8 mouse cellular contexts compared by ENCODE assay signal in genomic region chr15:11966367-11966766, GRCm38 (mm10). TPM values are rescaled to one million over a fixed set of nuclear protein-coding genes. Genes with fewer than 3 reads are reported as not detected.
A peak's percentile ranks its signal among the peaks of the same experiment; 100 is the strongest.
DNase-seq lines count a peak whose midpoint lies in the region; ATAC-seq lines count a peak whose summit lies in the region.
"Had no signal": no experiment of that assay in that cellular context is flagged by ENCODE, and none has a peak within 500 bp of the region (broad histone marks: within the 10 kb centered on the region; RNA-seq: fewer than 3 reads in every experiment).

No protein-coding gene starts in this region.

- no peak overlapping the region for H3K9ac ChIP-seq in kidney, embryonic 16.5 days (replicated peaks; ENCODE audit: low read length)

- WGBS in kidney, embryonic 16.5 days: 10% methylated on average over 4 of the region's 4 CpGs

- H3K27me3 ChIP-seq in kidney, embryonic 16.5 days (ENCODE audit: insufficient read depth, low read length): no peaks in the 10 kb centered on the region

- no peaks in the 10 kb centered on the region for H3K36me3 ChIP-seq in kidney, embryonic 16.5 days (ENCODE audit: insufficient read depth, low read length)

- H3K9me3 ChIP-seq in kidney, embryonic 16.5 days (ENCODE audit: low read length): no peaks in the 10 kb centered on the region

- no peak overlapping the region for H3K27ac ChIP-seq in kidney, embryonic 16.5 days (ENCODE audit: low read length)

- no peaks in the 10 kb centered on the region for H3K4me1 ChIP-seq in kidney, embryonic 16.5 days (ENCODE audit: insufficient read depth, low read length)

- ATAC-seq in kidney, embryonic 16.5 days (ENCODE audit: low FRiP score, low TSS enrichment): no peak
- ATAC-seq in neutrophil, adult 5-6 weeks (ENCODE audit: extremely low read depth, insufficient number of reproducible peaks, low FRiP score, poor library complexity, severe bottlenecking): peak; percentile 46; the same call in 1 of the 2 replicates

- no peak overlapping the region for H3K4me2 ChIP-seq in kidney, embryonic 16.5 days (replicated peaks; ENCODE audit: low read depth, low read length)

- no peak overlapping the region for H3K4me3 ChIP-seq in kidney, embryonic 16.5 days (ENCODE audit: low read length)
- H3K4me3 ChIP-seq: erythroblast, embryonic 14.5 days had no signal

- DNase-seq in kidney, adult 9 months: peak; percentile 45
- DNase-seq in 3T3-L1 (ENCODE audit: low read depth, low spot score) (peak; percentile 78), A20 (ENCODE audit: low read depth, low spot score) (peak; percentile 56)
- peak; percentile 11 for DNase-seq in c-Kit-positive CD71-positive TER-119-negative erythroid progenitor cells, embryonic 14.5 days (ENCODE audit: low read depth)
- DNase-seq in induced T-regulatory cell, adult 2 months (ENCODE audit: low read depth): peak; percentile 76

RNA-seq across cellular contexts. Expression of gene Sub1, which starts 30.4 kb away (rescaled TPM):
- polyA plus RNA-seq in kidney, embryonic 16.5 days (2015; fragmentation: Nextera tagmentation; extraction: Ambion mirVana): 625 and 637 TPM in 2 replicates
- 266 and 304 TPM in 2 replicates for total RNA-seq in neutrophil, adult 5-6 weeks (2017)

RNA-seq across cellular contexts. Expression of gene Npr3, which starts 59.3 kb away (rescaled TPM):
- 5.9 and 7.7 TPM in 2 replicates for polyA plus RNA-seq in kidney, embryonic 16.5 days (2015; fragmentation: Nextera tagmentation; extraction: Ambion mirVana)
- 0.12 and 0.23 TPM in 2 replicates for total RNA-seq in neutrophil, adult 5-6 weeks (2017)
- polyA plus RNA-seq: erythroblast, embryonic 14.5 days had no signal

Comparison
In these comparisons a context has a peak if more than half of its experiments do, and no peak if none do; other contexts are left out.
1. DNase-seq: peak in every context shown above with its lines; median percentile 78 in 3T3-L1; 76 in induced T-regulatory cell, adult 2 months; 56 in A20; 45 in kidney, adult 9 months; 11 in c-Kit-positive CD71-positive TER-119-negative erythroid progenitor cells, embryonic 14.5 days.